Mouse (Mus musculus): ENCODE results near the gene Mrpl1.

DNA sequence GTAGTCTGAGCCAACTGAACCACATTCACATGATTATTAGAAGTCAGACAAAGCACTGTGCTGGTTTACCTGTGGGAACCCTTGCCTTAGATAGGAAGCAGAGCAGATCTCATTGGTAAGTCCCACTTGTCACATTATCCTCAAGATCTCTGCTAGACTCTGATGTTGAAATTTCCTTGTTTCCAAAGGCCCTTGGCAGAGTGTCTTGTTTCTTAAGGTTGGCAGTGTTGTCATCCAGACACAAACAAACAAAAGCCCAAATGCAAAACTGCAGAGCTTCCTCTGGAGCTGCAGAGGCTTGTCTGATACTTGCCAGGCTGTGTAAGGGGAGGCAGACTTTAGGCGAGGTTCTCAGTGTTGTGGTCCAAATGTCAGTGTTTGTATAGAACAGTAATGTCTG lies 31.6 kb downstream of the Mrpl1 start:
- TF ChIP-seq CTCF (IDR thresholded peaks at IDR 0.05; ENCODE audit: control insufficient read depth, insufficient read depth, low read length) (no peak), POLR2A (IDR thresholded peaks at IDR 0.05; ENCODE audit: borderline replicate concordance, control insufficient read depth, low read depth, low read length) (no peak)

All from bone marrow, adult 2 months (tissue).